Mouse (Mus musculus): ENCODE results near the gene Msh3. TPM values are rescaled to one million over a fixed set of nuclear protein-coding genes. Genes with fewer than 3 reads are reported as not detected.

Gene Msh3
- polyA plus RNA-seq, 2 experiments: 10.0 to 11.5 TPM

DNA sequence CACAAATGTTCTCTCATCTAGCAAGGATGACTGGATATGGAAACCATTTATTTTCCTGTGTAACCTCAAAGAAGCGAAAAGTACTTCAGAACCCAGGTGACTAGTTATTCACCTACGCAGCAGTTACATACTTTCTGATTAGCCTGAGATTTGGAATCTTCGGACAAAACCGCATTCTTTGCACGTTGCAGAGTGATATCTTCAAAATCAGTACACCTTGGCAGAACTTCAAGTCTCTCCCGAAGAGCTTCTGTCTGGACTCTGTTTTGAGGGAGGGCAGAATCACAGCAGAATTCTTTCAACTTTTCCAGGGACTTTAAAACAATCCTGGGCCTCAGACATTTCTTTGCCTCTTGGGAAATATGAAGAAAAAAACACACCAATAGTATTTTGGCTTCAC is 3.7 kb downstream of the Msh3 start:
- H3K9ac ChIP-seq (replicated peaks): no peak overlapping the region
- no peak for TF ChIP-seq EP300 (IDR thresholded peaks at IDR 0.05; ENCODE audit: low read depth)
- TF ChIP-seq CTCF (IDR thresholded peaks at IDR 0.05; ENCODE audit: low read depth): no peak
- H3K9me3 ChIP-seq (ENCODE audit: control insufficient read depth, low read length): no peaks in the 10 kb centered on the region
- H3K27ac ChIP-seq: no peak overlapping the region
- no peak overlapping the region for H3K4me3 ChIP-seq (ENCODE audit: insufficient read depth in 1 of 2, low read depth in 2 of 2, low read length in 2 of 2)
- ATAC-seq (ENCODE audit: insufficient read depth) (no peak), DNase-seq (ENCODE audit: low read depth in 3 of 3, low spot score in 3 of 3) (no peak)
- H3K4me1 ChIP-seq (replicated peaks; ENCODE audit: control insufficient read depth in 2 of 2, insufficient read depth in 2 of 2, low read length in 1 of 2): peaks cover 0 to 11% of the 10 kb centered on the region in 2 experiments; a peak in 3 of 4 replicates
- WGBS (ENCODE audit: insufficient replicate concordance): 84% methylated on average over 6 of the region's 6 CpGs
- H3K36me3 ChIP-seq (replicated peaks; ENCODE audit: control insufficient read depth, insufficient read depth, low read depth): peaks cover 10% of the 10 kb centered on the region
- no peaks in the 10 kb centered on the region for H3K27me3 ChIP-seq (ENCODE audit: control insufficient read depth, insufficient read depth, low read length)
- no peak overlapping the region for H3K4me2 ChIP-seq (ENCODE audit: low read depth)

DNA sequence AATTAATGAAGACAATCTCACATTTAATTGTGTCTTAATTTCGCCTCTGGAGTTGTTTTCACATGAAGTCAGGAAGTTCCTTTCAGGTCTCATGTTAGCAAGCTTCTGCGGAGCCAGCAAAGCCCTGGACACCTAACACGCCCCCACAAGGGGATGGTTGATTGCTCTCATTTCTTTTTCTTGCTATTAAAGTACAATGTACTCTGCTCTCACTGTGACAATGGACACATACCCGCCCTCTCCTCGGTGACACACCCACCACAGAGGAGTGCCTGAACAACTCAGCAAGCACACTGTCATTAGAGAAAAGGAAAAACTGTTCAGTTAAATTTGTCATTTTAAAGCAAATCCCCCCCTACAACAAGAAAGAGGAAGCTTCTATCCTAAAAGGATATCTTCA is 8.5 kb downstream of the Msh3 start:
- no peak overlapping the region for H3K9ac ChIP-seq (replicated peaks)
- ATAC-seq (ENCODE audit: insufficient read depth) (no peak), DNase-seq (ENCODE audit: low read depth in 3 of 3, low spot score in 3 of 3) (no peak)
- no peak overlapping the region for H3K4me3 ChIP-seq (ENCODE audit: insufficient read depth in 1 of 2, low read depth in 2 of 2, low read length in 2 of 2)
- H3K9me3 ChIP-seq (ENCODE audit: control insufficient read depth, low read length): no peaks in the 10 kb centered on the region
- TF ChIP-seq EP300 (IDR thresholded peaks at IDR 0.05; ENCODE audit: low read depth) (no peak), CTCF (IDR thresholded peaks at IDR 0.05; ENCODE audit: low read depth) (no peak)
- WGBS (ENCODE audit: insufficient replicate concordance): 74% methylated on average over 5 of the region's 5 CpGs
- H3K36me3 ChIP-seq (replicated peaks; ENCODE audit: control insufficient read depth, insufficient read depth, low read depth): peaks cover 18% of the 10 kb centered on the region
- H3K27ac ChIP-seq: no peak overlapping the region
- no peaks in the 10 kb centered on the region for H3K27me3 ChIP-seq (ENCODE audit: control insufficient read depth, insufficient read depth, low read length)
- no peaks in the 10 kb centered on the region for H3K4me1 ChIP-seq (replicated peaks; ENCODE audit: control insufficient read depth in 2 of 2, insufficient read depth in 2 of 2, low read length in 1 of 2)
- H3K4me2 ChIP-seq (ENCODE audit: low read depth): no peak overlapping the region

DNA sequence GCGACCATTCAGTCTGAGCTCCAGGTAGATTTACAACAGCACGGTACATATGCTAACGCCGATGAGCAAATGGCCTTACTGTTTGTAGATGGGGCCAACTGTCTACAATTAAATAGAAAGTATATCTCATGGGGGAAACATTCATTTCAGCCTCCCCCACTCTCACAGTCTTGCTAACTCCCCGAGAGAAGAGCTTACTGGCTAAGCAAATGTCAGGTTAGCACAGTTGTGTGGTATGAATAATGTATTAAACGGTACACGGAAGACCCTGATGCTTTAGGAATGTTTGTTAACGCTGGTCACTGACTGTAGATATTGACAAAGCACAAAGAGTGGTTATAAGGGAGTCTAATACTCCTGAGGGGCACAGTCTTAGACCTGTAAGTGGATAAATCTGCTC is 10.8 kb downstream of the Msh3 start:
- ATAC-seq (ENCODE audit: insufficient read depth) (no peak), DNase-seq (ENCODE audit: low read depth in 3 of 3, low spot score in 3 of 3) (no peak)
- H3K27me3 ChIP-seq (ENCODE audit: control insufficient read depth, insufficient read depth, low read length): no peaks in the 10 kb centered on the region
- H3K4me1 ChIP-seq (replicated peaks; ENCODE audit: control insufficient read depth in 2 of 2, insufficient read depth in 2 of 2, low read length in 1 of 2): no peaks in the 10 kb centered on the region
- H3K36me3 ChIP-seq (replicated peaks; ENCODE audit: control insufficient read depth, insufficient read depth, low read depth): peaks cover 16% of the 10 kb centered on the region
- H3K9ac ChIP-seq (replicated peaks): no peak overlapping the region
- no peak overlapping the region for H3K4me2 ChIP-seq (ENCODE audit: low read depth)
- 85% methylated on average over 8 of the region's 8 CpGs for WGBS (ENCODE audit: insufficient replicate concordance)
- H3K4me3 ChIP-seq (ENCODE audit: insufficient read depth in 1 of 2, low read depth in 2 of 2, low read length in 2 of 2): no peak overlapping the region
- no peak for TF ChIP-seq EP300 (IDR thresholded peaks at IDR 0.05; ENCODE audit: low read depth)
- no peak for TF ChIP-seq CTCF (IDR thresholded peaks at IDR 0.05; ENCODE audit: low read depth)
- no peaks in the 10 kb centered on the region for H3K9me3 ChIP-seq (ENCODE audit: control insufficient read depth, low read length)
- no peak overlapping the region for H3K27ac ChIP-seq

DNA sequence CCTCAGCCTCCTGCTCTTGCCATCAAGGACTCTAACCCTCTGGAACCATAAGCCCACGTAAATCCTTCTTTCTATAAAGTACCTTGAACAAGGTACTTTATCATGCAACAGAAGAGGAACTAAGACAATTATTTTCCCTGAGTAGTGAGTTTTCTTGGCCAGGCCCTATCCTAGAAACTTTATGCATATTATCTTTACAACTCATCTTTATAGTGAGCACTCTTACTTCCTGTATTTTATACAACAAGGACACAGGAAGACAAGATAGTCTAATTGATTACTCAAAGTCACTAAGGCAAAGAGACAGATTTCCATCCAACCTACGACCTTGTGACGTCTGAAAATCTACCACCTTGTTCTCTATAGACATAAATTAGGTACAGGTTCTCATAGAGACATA is 15.0 kb downstream of the Msh3 start:
- Histone ChIP-seq H3K9me3 (ENCODE audit: control insufficient read depth, low read length) (no peaks in the 10 kb centered on the region), H3K4me2 (ENCODE audit: low read depth) (no peak overlapping the region), H3K27me3 (ENCODE audit: control insufficient read depth, insufficient read depth, low read length) (no peaks in the 10 kb centered on the region), H3K9ac (replicated peaks) (no peak overlapping the region), H3K4me1 (replicated peaks; ENCODE audit: control insufficient read depth in 2 of 2, insufficient read depth in 2 of 2, low read length in 1 of 2) (no peaks in the 10 kb centered on the region), H3K27ac (no peak overlapping the region), H3K4me3 (ENCODE audit: insufficient read depth in 1 of 2, low read depth in 2 of 2, low read length in 2 of 2) (no peak overlapping the region), H3K36me3 (replicated peaks; ENCODE audit: control insufficient read depth, insufficient read depth, low read depth) (peaks cover 7% of the 10 kb centered on the region)
- ATAC-seq (ENCODE audit: insufficient read depth) (no peak), DNase-seq (ENCODE audit: low read depth in 3 of 3, low spot score in 3 of 3) (no peak)
- TF ChIP-seq CTCF (IDR thresholded peaks at IDR 0.05; ENCODE audit: low read depth) (no peak), EP300 (IDR thresholded peaks at IDR 0.05; ENCODE audit: low read depth) (no peak)
- 63% methylated on average over 3 of the region's 3 CpGs for WGBS (ENCODE audit: insufficient replicate concordance)

DNA sequence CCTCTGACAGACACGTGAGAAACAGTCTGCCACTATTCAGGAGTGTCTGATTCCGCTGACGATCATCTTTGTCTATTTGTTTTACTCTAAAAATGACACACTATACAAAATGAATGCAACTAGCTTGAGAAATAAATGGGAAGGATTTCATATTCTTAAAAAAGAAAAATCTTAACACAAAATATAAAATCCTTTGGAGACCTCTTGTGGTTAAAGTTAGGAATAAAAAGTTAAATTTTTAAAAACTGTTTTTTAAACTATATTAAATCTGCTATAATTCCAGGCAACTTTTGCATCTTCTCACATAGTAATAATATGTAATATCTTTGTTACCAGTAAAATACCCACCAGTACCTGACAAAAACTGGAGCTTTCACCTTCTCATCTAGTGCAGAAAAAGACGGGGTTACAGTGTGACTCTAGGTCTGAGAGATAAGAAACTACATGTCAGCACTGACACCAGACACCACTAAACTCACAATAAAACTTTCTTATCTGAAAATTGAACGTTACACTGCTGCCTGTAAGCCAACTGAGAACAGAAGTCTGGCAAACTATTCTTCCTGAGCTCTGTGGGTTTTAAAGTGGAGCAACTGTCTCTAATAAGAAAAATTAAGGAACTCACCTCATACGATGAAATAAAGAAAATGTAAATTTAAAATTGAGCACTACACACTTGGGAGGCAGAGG is 16.9 kb downstream of the Msh3 start:
- H3K4me1 ChIP-seq (replicated peaks; ENCODE audit: control insufficient read depth in 2 of 2, insufficient read depth in 2 of 2, low read length in 1 of 2): no peaks in the 10 kb centered on the region
- TF ChIP-seq EP300 (IDR thresholded peaks at IDR 0.05; ENCODE audit: low read depth) (no peak), CTCF (IDR thresholded peaks at IDR 0.05; ENCODE audit: low read depth) (no peak)
- no peaks in the 10 kb centered on the region for H3K9me3 ChIP-seq (ENCODE audit: control insufficient read depth, low read length)
- H3K27ac ChIP-seq: no peak overlapping the region
- no peak for ATAC-seq (ENCODE audit: insufficient read depth)
- no peaks in the 10 kb centered on the region for H3K27me3 ChIP-seq (ENCODE audit: control insufficient read depth, insufficient read depth, low read length)
- no peak overlapping the region for H3K4me3 ChIP-seq (ENCODE audit: insufficient read depth in 1 of 2, low read depth in 2 of 2, low read length in 2 of 2)
- DNase-seq (ENCODE audit: low read depth in 3 of 3, low spot score in 3 of 3): no peak
- 51% methylated on average over 6 of the region's 6 CpGs for WGBS (ENCODE audit: insufficient replicate concordance)
- H3K9ac ChIP-seq (replicated peaks): no peak overlapping the region
- no peak overlapping the region for H3K4me2 ChIP-seq (ENCODE audit: low read depth)
- no peaks in the 10 kb centered on the region; the same call in 1 of the 2 replicates for H3K36me3 ChIP-seq (replicated peaks; ENCODE audit: control insufficient read depth, insufficient read depth, low read depth)

Measured in liver, embryonic 14.5 days (tissue).